In genomic region chr11:32817566-32817965, GRCm38 (mm10) we compare ENCODE assay signal across 28 mouse cellular contexts. TPM values are rescaled to one million over a fixed set of nuclear protein-coding genes. Genes with fewer than 3 reads are reported as not detected.
"Had no signal": no experiment of that assay in that cellular context is flagged by ENCODE, and none has a peak within 500 bp of the region (broad histone marks: within the 10 kb centered on the region; RNA-seq: fewer than 3 reads in every experiment).

No protein-coding gene starts in this region.

- H3K9me3 ChIP-seq: limb, embryonic 10.5 days; limb, embryonic 13.5 days; liver, embryonic 12.5 days; liver, embryonic 15.5 days; lung, embryonic 15.5 days had no signal

- H3K9ac ChIP-seq: limb, embryonic 13.5 days; liver, embryonic 12.5 days; liver, embryonic 15.5 days; lung, embryonic 15.5 days had no signal

- ATAC-seq: liver, embryonic 12.5 days had no signal

- H3K27ac ChIP-seq: kidney, postnatal 0 days; layer of hippocampus, adult 2 months; limb, embryonic 10.5 days; limb, embryonic 13.5 days; liver, embryonic 12.5 days; liver, embryonic 15.5 days; lung, embryonic 15.5 days had no signal

- H3K4me3 ChIP-seq: layer of hippocampus, adult 2 months; limb, embryonic 10.5 days; limb, embryonic 13.5 days; liver, embryonic 12.5 days; liver, embryonic 15.5 days; lung, embryonic 15.5 days had no signal

- H3K4me1 ChIP-seq: limb, embryonic 13.5 days; liver, embryonic 12.5 days; liver, embryonic 15.5 days; lung, embryonic 15.5 days had no signal

- H3K36me3 ChIP-seq: limb, embryonic 10.5 days; limb, embryonic 13.5 days; liver, embryonic 12.5 days; liver, embryonic 15.5 days; lung, embryonic 15.5 days had no signal

- H3K27me3 ChIP-seq: liver, embryonic 15.5 days; lung, embryonic 15.5 days had no signal

- H3K4me2 ChIP-seq: limb, embryonic 13.5 days; liver, embryonic 12.5 days; liver, embryonic 15.5 days; lung, embryonic 15.5 days; midbrain, embryonic 11.5 days had no signal

- DNase-seq: kidney, adult 18-20 months; kidney, postnatal 36 days; liver; lung, adult 18-20 months; lung, postnatal 10 days; lung, postnatal 36 days; midbrain, embryonic 14.5 days; thymus, adult 2 months; thymus, postnatal 14 days; thymus, postnatal 4 days had no signal

RNA-seq across cellular contexts. Expression of gene Smim23, which starts 6.8 kb away (rescaled TPM):
- total RNA-seq: layer of hippocampus, adult 2 months; layer of hippocampus, postnatal 14 days; left cerebral cortex, adult 8-10 months; left cerebral cortex, postnatal 25 days; megakaryocyte-erythroid progenitor cell, adult 5-6 weeks; midbrain, postnatal 0 days had no signal
- polyA plus RNA-seq: kidney, embryonic 14.5 days; kidney, postnatal 0 days; limb, embryonic 10.5 days; limb, embryonic 13.5 days; liver, embryonic 12.5 days; liver, embryonic 15.5 days; lung, embryonic 15.5 days; midbrain, embryonic 11.5 days; midbrain, embryonic 14.5 days; midbrain, postnatal 0 days; neural tube, embryonic 11.5 days; neural tube, embryonic 14.5 days; small intestine, adult 2 months; spleen, adult 2 months; thymus, adult 2 months had no signal
